Mouse (Mus musculus) thymus, postnatal 25 days (tissue): ENCODE data around the gene Rftn1.

Experiments
- DNase-seq: peaks from one replicate; pipeline ENCODE4 v3.0.0; 2022

The Rftn1 gene

GRCm38 (mm10) chr17:49974996-49975395 is 215.5 kb downstream of the Rftn1 start:
- DNase-seq, result no peak

GRCm38 (mm10) chr17:49972164-49972563 is 218.3 kb downstream of the Rftn1 start:
- no peak for DNase-seq

- no peak for DNase-seq
These were observed 219.4 kb downstream of the Rftn1 start for GRCm38 (mm10) chr17:49971057-49971456.

DNA sequence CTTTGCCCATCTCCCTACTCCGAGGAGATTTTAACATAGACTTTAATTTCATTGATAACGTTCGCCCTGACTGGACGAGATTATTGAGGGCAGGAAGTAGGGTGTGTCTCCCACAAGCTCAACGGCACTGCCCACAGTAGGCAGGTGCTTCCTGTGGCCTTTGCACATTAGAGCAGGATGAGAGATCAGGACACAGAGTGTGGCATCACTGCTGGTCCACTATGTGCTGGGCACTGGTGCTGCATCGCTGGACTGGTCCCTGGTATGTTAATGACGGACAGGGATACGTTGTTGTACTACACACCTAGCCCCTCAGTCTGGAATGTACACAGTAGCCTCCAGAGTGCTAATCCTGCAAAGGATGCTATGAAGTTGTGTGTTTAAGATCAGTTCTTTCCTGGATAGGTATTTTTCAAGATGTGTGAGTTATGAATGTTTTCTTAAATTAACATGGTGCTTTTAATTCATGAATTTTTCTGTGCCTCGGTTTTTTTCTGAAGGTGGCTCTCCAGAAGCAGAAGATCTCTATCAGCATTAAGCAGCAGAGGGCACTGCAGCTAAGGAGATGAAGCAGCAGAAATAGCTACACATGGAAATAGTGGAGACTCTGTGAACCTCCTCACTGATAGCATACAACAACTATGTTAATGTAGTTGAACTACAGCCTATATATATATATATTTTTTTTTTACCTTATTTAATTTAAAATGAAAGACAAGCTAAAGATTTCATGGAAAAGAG is 221.8 kb downstream of the Rftn1 start:
- peak; percentile 73 for DNase-seq

GRCm38 (mm10) chr17:49965846-49966762 is 224.4 kb downstream of the Rftn1 start:
- no peak for DNase-seq

DNA sequence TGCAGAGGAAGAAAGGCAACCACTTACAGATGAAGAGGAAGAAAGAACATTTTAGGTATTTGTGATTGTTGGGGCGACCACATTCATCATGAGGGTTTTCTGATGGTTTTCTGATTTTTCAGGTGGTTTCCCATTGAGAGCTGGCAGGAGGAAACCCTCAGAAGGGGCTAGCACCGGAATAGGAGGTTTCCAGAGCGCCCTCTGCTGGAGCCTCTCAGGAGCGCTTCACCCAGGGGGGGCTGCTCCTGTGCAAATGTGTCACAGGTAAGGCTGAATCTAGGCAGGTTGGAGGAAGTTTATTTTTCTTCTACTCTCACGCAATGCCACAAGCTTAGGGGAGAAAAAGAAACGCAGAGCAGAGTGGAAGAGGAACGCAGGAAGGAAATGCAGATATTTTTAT is 225.4 kb downstream of the Rftn1 start:
- peak; percentile 38 for DNase-seq

DNA sequence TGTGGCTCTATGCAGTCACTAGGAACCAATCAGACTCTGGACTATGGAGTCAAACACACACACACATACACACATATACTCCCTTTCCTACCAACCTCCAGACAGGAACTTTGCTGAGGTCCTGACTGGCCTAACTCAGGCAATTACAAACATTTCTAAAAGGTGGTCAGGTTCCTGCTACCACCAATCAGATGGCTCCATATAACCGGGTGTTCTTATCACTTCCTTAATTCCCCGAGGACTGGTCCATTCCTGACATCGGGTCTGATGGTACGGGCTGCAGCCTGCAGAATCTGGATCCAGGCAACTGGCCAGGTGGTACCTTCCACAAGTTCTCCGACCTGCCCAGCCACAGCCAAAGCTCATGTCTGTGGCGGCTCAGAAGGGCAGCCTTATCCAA is 226.0 kb downstream of the Rftn1 start:
- no peak for DNase-seq

DNA sequence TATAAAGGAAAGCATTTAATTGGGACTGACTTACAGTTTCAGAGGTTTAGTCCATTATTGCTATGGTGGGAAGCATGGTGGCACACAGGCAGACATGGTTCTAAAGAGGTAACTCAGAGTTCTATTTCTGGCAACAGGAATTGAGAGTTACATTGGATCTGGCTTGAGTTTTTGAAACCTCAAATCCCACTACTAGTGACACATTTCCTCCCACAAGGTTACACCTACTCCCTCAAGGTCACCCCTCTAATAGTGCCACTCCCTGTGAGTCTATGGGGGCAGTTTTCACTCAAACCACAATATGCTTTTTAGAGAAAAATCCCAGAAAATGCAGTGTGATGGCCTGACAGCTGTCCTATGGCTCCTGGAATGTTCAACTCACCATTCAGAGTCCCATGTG is 231.5 kb downstream of the Rftn1 start:
- no peak for DNase-seq

GRCm38 (mm10) chr17:49951856-49952607 is 238.4 kb downstream of the Rftn1 start:
- no peak for DNase-seq

DNA sequence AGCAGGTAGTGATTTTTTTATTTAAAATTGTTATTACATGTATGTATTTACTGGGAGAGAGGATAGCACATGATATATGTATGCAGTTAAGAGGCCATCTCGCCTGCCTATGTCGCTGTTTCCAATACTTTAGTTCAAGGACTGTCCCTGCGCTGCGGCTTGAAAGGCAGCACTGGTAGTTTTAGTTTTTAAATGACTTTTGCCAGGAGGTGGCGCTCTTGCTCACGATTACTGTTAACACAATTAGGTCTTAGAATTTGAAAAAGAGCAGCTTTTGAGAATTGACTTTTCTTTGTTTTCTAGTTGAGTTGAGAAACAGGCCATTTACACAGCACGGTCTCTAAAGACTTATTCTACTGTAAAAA is 239.0 kb downstream of the Rftn1 start:
- DNase-seq, result peak; percentile 66

DNA sequence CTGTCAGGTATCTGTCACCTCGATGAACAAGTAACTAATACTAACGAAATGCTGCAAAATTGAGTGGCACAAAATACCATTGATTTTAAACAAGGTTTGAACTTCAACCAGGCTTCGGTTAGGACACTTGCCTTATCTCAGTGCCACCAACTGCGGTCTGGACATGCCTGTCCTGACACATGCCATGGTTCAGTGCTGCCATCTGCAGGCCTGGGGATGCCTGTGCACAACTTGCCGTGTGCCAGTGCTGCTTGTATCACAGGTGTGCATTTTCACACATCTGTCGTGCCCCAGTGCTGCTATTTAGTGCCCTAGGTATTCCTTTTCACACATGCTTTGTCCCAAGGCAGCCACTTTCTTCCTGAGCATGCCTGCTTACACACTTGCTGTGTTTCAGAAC is 247.8 kb downstream of the Rftn1 start:
- peak; percentile 30 for DNase-seq
